Mouse (Mus musculus) lung, adult 2 months (tissue): ENCODE measurements at regions not wholly inside any gene's neighbourhood (a gene's known extent, or its start where the extent isn't known, plus 50 kb on each side); places are given as distances from the start of the nearest gene placed in this dataset.

Experiments
- CTCF ChIP-seq: fragments of 200-500 bp; IDR thresholded peaks from 2 replicates; pipeline ENCODE4 v1.5.1; 2011; ENCODE audit warnings: mild to moderate bottlenecking, low read length, control low read depth; ENCODE audit not compliant: insufficient read depth
- POLR2A ChIP-seq: fragments of 200-500 bp; IDR thresholded peaks from 2 replicates; pipeline ENCODE4 v1.6.1; 2011; ENCODE audit warnings: low read depth, mild to moderate bottlenecking, control low read depth, low read length, borderline replicate concordance; ENCODE audit errors: extremely low read depth

GRCm38 (mm10) chr7:83077035-83077918, 210.1 kb downstream of the Mex3b start:
- TF ChIP-seq POLR2A (no peak), CTCF (no peak)
